Mouse (Mus musculus) hindbrain, embryonic 14.5 days (tissue): ENCODE results near the gene Rps6kb1. TPM values are rescaled to one million over a fixed set of nuclear protein-coding genes. Genes with fewer than 3 reads are reported as not detected.

Experiments used
- ATAC-seq: fragments of 200-750 bp; cut with Nextera tagmentation; 2 replicates; pipeline ENCODE4 v1.8.0; 2017; ENCODE audit warnings: moderate number of reproducible peaks, mild to moderate bottlenecking, moderate TSS enrichment, moderate library complexity; ENCODE audit not compliant: low FRiP score
- DNase-seq: peaks from one replicate; pipeline ENCODE4 v3.0.0-alpha.2; 2015; ENCODE audit warnings: low spot score
- H3K27ac ChIP-seq: fragments of 300-500 bp; sonication (generic); 2 replicates; pipeline ENCODE4 v1.5.1; 2014; ENCODE audit warnings: mild to moderate bottlenecking, moderate library complexity
- H3K27me3 ChIP-seq: fragments of 300-500 bp; sonication (generic); 2 replicates; pipeline ENCODE4 v1.6.1; 2014; ENCODE audit warnings: mild to moderate bottlenecking, low read length, mixed read lengths; ENCODE audit not compliant: control insufficient read depth, insufficient read depth
- H3K36me3 ChIP-seq: fragments of 300-500 bp; sonication (generic); replicated peaks from 2 replicates; pipeline ENCODE4 v1.6.1; 2014; ENCODE audit not compliant: control insufficient read depth, insufficient read depth
- H3K4me1 ChIP-seq: fragments of 300-500 bp; sonication (generic); replicated peaks from 2 replicates; pipeline ENCODE4 v1.6.1; 2014; ENCODE audit warnings: antibody characterized with exemption, low read length, mixed read lengths; ENCODE audit not compliant: control insufficient read depth, insufficient read depth
- H3K4me2 ChIP-seq: fragments of 300-500 bp; sonication (generic); replicated peaks from 2 replicates; pipeline ENCODE4 v1.6.1; 2014; ENCODE audit warnings: mild to moderate bottlenecking, moderate library complexity
- H3K4me3 ChIP-seq: fragments of 300-500 bp; sonication (generic); replicated peaks from 2 replicates; pipeline ENCODE4 v1.5.1; 2014; ENCODE audit warnings: mild to moderate bottlenecking, low read length
- H3K9ac ChIP-seq: fragments of 300-500 bp; sonication (generic); 2 replicates; pipeline ENCODE4 v1.6.1; 2014
- H3K9me3 ChIP-seq: fragments of 300-500 bp; sonication (generic); 2 replicates; pipeline ENCODE4 v1.6.1; 2016; ENCODE audit warnings: low read length; ENCODE audit not compliant: control insufficient read depth
- WGBS: fragments of 180-500 bp; shearing (Covaris S2); extraction: QIAGEN DNeasy Blood & Tissue Kit; methylation state at CpG from one replicate; pipeline ENCODE4 v1.1.7; 2014; 5-methylcytosine and 5-hydroxymethylcytosine counted together
- polyA plus RNA-seq: library from polyadenylated mRNA; unstranded; fragments of >200 nt; fragmentation: Nextera tagmentation; extraction: Ambion mirVana; gene quantifications from 2 replicates; pipeline ENCODE4 v1.2.1, GENCODE M21; 2014

The Rps6kb1 gene
- polyA plus RNA-seq = 45.1 and 51.9 TPM in 2 replicates

DNA sequence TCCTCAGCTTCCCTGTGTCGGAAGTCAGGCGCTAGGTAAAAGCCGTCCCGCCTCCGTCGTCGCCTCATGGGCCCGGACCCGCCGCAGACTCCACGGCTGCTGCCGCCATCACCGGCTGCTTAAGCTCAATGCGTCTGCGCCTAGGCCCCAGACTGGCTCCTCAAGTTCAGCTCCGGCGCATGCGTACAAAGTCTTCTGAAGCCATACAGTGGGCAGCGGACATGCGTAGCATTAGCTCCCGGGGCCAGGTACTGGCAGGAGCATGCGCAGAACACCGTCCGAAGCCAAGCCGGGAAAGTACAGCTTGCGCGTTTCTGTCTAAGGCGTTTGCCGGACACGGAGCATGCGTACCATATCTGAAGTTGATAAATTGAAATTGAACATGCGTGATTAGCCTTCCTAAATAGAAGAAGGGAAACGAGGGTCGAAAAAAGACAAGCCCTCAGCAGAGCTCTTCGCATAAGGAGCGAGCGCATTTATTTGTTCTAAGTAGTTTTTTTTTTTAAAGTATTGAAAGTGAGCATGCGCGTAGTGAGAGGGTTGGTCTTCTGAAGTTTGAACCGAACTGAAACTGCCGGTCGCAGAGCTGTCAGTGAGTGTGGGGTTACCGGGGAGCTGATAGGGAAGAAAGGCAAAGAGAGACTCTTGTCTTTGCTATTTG is at the start of gene Rps6kb1, which contains the start of gene Tubd1:
Gene Rps6kb1 (minus strand): TSS at position 167 of the 661 bp plus-strand sequence.
Gene Tubd1 (plus strand): TSS at position 353 of the 661 bp plus-strand sequence.
- Histone ChIP-seq H3K27ac (peak within 1 kb of the TSS; percentile 84), H3K4me3 (peak within 1 kb of the TSS; percentile 77), H3K9ac (peak within 1 kb of the TSS; percentile 83), H3K9me3 (no peaks in the 10 kb centered on the region), H3K4me2 (peak within 1 kb of the TSS; percentile 56), H3K27me3 (no peaks in the 10 kb centered on the region), H3K36me3 (no peaks in the 10 kb centered on the region), H3K4me1 (peaks cover 13% of the 10 kb centered on the region)
- DNase-seq (peak; percentile 100), ATAC-seq (peak; percentile 97)
- under 1% methylated on average over 43 of the region's 43 CpGs for WGBS

DNA sequence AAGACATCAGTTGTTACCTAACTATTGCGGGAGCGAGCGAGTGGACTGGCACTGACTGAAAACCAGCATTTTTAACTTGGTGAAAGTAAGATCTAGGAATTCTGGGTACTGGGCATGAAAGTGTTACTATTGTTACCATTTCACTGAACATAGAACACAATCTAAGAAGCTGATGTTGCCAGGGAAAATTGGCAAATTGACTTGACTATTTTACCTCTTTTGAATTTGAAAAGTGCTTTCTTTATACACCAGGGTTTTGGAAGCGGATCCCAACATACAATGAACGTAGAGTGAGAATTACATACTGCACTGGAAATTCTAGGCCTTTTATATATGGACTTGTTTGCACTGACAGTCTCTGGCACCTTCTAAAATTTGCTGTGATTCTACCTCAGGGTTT is 48.8 kb upstream of the Rps6kb1 start:
- 70% methylated on average over 5 of the region's 5 CpGs for WGBS

DNA sequence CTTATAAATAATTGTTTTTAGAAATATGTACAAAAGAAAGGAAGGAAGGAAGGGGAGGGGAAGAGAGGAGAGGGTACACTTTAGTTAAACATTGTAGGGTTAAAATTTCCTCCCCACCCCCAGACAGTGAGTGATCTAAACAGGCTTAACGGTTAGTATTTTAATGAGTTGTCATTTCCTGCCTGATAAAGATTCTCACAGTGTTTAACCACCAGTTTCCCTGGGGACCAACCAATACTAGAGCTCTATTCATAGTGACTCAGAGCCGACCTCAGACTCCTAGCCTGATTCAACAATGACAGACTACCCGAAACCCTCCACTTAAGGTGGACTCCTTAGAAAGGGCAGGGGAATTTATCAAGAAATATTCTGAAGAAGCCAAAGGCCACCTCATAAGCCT is 48.4 kb upstream of the Rps6kb1 start:
- no peaks in the 10 kb centered on the region for H3K9me3 ChIP-seq
- H3K9ac ChIP-seq = no peak overlapping the region
- H3K27ac ChIP-seq = no peak overlapping the region
- DNase-seq = no peak
- H3K27me3 ChIP-seq = no peaks in the 10 kb centered on the region
- 23% methylated on average over 3 of the region's 3 CpGs for WGBS
- no peak overlapping the region for H3K4me3 ChIP-seq
- no peak overlapping the region for H3K4me2 ChIP-seq
- peaks cover 7% of the 10 kb centered on the region for H3K4me1 ChIP-seq
- no peak for ATAC-seq
- H3K36me3 ChIP-seq = 0 out of 2 replicates have a peak, but pooled peaks cover 3% of the 10 kb centered on the region

More for the DNA sequence above, 48.8 kb upstream of the Rps6kb1 start:
- Histone ChIP-seq H3K36me3 (0 out of 2 replicates have a peak, but pooled peaks cover 3% of the 10 kb centered on the region), H3K9me3 (no peaks in the 10 kb centered on the region), H3K27me3 (no peaks in the 10 kb centered on the region), H3K4me3 (no peak overlapping the region), H3K4me2 (no peak overlapping the region), H3K9ac (no peak overlapping the region), H3K4me1 (peaks cover 7% of the 10 kb centered on the region), H3K27ac (no peak overlapping the region; the same call in 1 of the 2 replicates)
- DNase-seq = no peak
- no peak for ATAC-seq

DNA sequence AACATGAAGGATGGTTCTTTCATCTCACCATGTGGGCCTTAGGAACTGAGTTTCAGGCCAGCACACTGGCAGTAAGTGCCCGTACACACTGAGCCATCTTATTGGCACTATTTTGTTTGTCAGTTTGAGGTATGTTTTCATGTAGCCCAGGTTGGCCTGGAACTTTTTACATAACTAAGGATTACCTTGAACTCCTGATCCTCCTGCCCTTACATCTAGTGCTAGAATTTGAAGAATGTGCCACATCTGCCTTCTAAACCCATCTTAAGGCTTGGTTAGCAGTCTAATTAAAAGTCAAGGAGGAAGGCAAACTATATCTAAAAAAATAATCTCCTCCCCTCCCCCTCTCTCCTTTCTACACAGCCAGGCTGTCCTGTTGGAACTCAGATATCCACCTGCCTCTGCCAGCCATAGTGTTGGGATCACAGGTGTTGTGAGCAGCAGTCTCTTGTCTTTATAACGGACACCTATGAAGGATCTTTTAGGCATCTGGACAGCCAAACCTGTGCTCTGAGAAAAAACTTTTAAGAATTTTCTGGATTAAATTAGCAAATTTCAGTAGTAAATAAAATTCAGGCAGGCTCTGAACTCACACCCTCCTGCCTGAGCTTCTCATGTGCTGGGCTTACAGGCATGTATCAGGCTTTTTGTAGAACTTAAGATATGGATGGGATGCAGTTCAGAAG is 47.5 kb upstream of the Rps6kb1 start:
- Histone ChIP-seq H3K36me3 (0 out of 2 replicates have a peak, but pooled peaks cover 3% of the 10 kb centered on the region), H3K9me3 (no peaks in the 10 kb centered on the region), H3K27me3 (no peaks in the 10 kb centered on the region), H3K4me2 (no peak overlapping the region), H3K9ac (no peak overlapping the region), H3K27ac (no peak overlapping the region), H3K4me1 (peaks cover 7% of the 10 kb centered on the region), H3K4me3 (no peak overlapping the region)
- ATAC-seq (no peak), DNase-seq (no peak)
- 90% methylated on average over 2 of the region's 2 CpGs for WGBS

DNA sequence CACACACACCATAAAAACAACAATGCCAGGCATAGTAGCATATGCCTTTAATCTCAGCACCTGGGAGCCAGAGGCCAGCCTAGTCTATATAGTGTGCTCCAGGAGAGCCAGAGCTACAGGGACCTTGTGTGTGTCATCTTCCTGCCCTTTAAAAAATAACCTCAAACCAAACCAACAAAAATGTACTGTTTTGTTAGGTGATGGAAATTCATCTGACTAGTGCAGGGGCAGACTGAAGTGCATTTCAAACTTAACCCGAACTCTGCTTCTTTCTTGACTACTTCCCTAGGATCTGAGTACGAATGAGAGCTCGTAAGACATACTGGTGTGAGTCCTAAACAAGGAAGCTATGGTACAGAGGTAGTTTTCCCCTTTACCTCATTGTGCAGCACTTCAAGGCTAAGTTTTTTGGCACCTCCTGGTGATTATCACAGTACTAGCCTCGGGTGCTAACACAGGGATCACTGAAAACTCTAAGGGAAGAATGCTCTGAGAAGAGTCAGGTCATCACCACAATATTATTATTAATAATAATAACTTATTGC is 46.8 kb upstream of the Rps6kb1 start:
- H3K27ac ChIP-seq = no peak overlapping the region
- H3K9me3 ChIP-seq = no peaks in the 10 kb centered on the region
- 90% methylated on average over 4 of the region's 4 CpGs for WGBS
- H3K36me3 ChIP-seq = 0 out of 2 replicates have a peak, but pooled peaks cover 3% of the 10 kb centered on the region
- H3K4me2 ChIP-seq = no peak overlapping the region
- H3K4me1 ChIP-seq = peaks cover 7% of the 10 kb centered on the region
- H3K27me3 ChIP-seq = no peaks in the 10 kb centered on the region
- no peak overlapping the region for H3K9ac ChIP-seq
- H3K4me3 ChIP-seq = no peak overlapping the region
- ATAC-seq (no peak), DNase-seq (no peak)

DNA sequence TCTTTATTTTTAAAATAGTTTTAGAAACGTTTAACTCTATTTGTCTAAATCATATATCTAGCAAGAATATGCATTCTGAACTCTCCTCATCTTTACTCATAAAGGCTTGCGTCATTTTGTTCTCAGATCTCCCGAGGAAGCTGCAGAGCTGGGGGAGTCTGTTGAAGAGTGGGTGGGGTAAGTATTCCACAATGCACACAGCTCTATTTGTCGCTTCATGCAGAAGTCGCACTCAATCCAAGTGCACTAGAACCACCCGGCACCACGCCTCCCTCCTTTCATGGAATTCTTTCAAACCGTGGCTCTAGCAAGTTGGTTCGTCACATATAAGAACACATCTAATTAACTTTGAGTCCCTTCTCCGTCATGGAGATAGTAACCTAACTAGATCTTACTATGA is 46.0 kb upstream of the Rps6kb1 start:
- 91% methylated on average over 10 of the region's 10 CpGs for WGBS
- ATAC-seq = no peak

DNA sequence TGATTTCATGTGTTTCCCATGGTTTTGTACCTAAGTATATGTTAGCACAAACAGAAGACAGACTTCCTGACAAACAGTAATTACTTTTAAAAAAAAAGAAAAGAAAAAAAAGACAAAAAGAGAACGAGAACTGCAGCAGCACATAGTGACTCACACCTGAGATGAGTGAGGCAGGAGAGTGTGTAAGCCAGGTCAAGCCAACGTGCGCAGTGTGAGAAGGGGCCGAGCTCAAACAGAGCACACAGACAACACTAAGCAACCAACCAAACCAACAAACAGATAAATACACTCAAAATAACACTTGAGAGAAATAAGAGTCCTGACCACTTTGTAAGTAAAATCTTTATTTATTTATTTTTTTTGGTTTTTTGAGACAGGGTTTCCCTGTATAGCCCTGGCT is 45.5 kb upstream of the Rps6kb1 start:
- no peak overlapping the region for H3K4me2 ChIP-seq
- H3K9me3 ChIP-seq = no peaks in the 10 kb centered on the region
- no peaks in the 10 kb centered on the region for H3K27me3 ChIP-seq
- no peak overlapping the region for H3K27ac ChIP-seq
- no peak overlapping the region for H3K4me3 ChIP-seq
- H3K36me3 ChIP-seq = peaks cover 7% of the 10 kb centered on the region; the same call in 1 of the 2 replicates
- ATAC-seq (no peak), DNase-seq (no peak)
- H3K9ac ChIP-seq = no peak overlapping the region
- WGBS = 94% methylated on average over 4 of the region's 4 CpGs
- H3K4me1 ChIP-seq = peaks cover 7% of the 10 kb centered on the region

More for the DNA sequence above, 46.0 kb upstream of the Rps6kb1 start:
- no peak overlapping the region for H3K27ac ChIP-seq
- H3K36me3 ChIP-seq = 0 out of 2 replicates have a peak, but pooled peaks cover 3% of the 10 kb centered on the region
- no peaks in the 10 kb centered on the region for H3K27me3 ChIP-seq
- H3K4me1 ChIP-seq = peaks cover 7% of the 10 kb centered on the region
- no peak overlapping the region for H3K9ac ChIP-seq
- no peak overlapping the region for H3K4me3 ChIP-seq
- H3K4me2 ChIP-seq = no peak overlapping the region
- H3K9me3 ChIP-seq = no peaks in the 10 kb centered on the region
- no peak for DNase-seq

DNA sequence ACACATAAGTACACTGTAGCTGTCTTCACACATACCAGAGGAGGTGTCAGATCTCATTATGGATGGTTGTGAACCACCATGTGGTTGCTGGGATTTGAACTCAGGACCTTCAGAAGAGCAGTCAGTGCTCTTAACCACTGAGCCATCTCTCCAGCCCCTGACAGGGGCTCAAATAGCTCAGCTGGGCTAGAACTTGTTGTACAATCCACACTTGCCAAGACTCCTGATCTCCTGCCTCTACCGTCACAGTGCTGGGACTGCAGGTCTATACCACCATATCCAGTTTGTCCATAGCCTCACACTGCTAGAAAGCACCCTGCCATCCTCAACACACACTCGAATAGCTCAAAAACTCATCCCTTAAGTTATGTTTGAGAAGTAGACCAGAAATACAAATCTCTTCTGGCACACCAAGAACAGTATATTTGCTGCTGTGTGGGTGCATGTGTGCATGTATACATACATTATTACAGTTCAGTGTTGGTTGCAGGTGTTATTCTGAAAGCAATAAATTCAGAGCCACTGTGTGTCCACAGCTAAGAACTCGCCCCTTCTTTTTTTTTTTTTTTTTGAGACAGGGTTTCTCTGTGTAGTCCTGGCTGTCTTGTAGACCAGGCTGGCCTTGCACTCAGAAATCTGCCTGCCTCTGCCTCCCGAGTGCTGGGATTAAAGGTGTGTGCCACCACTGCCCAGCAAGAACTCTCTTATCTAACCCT is 44.1 kb upstream of the Rps6kb1 start:
- H3K36me3 ChIP-seq = peaks cover 10% of the 10 kb centered on the region
- no peak overlapping the region for H3K4me3 ChIP-seq
- H3K4me2 ChIP-seq = no peak overlapping the region
- 97% methylated on average over 4 of the region's 4 CpGs for WGBS
- H3K9me3 ChIP-seq = no peaks in the 10 kb centered on the region
- no peak for ATAC-seq
- H3K27ac ChIP-seq = no peak overlapping the region
- peaks cover 7% of the 10 kb centered on the region for H3K4me1 ChIP-seq
- no peak overlapping the region for H3K9ac ChIP-seq
- no peak for DNase-seq
- H3K27me3 ChIP-seq = no peaks in the 10 kb centered on the region

DNA sequence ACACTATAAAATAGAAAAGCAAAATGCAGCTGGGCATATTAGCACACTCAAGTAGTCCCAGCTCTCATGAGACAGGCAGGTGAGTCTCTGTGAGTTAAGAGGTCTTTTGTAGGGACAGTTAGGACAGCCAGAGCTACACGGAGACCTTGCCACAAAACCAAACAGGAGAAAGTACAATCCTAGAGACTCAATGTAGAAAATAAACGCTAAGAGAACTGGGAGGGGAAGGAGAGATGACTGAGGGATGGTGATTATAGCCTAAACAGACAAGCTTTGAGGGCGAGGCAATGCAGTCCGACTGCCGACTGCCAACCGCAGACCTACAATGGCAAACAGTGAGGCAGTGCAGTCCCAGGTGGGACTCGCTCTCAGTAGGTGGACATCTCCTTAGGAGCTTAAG is 43.2 kb upstream of the Rps6kb1 start:
- peaks cover 2% of the 10 kb centered on the region; the same call in 1 of the 2 replicates for H3K4me1 ChIP-seq
- H3K27ac ChIP-seq = no peak overlapping the region
- WGBS = 49% methylated on average over 7 of the region's 7 CpGs
- no peaks in the 10 kb centered on the region for H3K27me3 ChIP-seq
- no peak overlapping the region for H3K9ac ChIP-seq
- ATAC-seq (no peak), DNase-seq (no peak)
- peaks cover 10% of the 10 kb centered on the region for H3K36me3 ChIP-seq
- H3K4me2 ChIP-seq = no peak overlapping the region
- H3K4me3 ChIP-seq = no peak overlapping the region
- no peaks in the 10 kb centered on the region for H3K9me3 ChIP-seq
